Mouse (Mus musculus): ENCODE measurements around the gene Smarcd2. TPM values are rescaled to one million over a fixed set of nuclear protein-coding genes. Genes with fewer than 3 reads are reported as not detected.
A peak's percentile ranks its signal among the peaks of the same experiment; 100 is the strongest.

Smarcd2 gene
- total and polyA plus RNA-seq, 3 experiments: 94.3 to 116 (median 110) TPM

GRCm38 (mm10) chr11:106216730-106217490 lies 55.9 kb downstream of the Smarcd2 start, which contains the start of gene Ddx42 (continued):
- TF ChIP-seq TCF12 (IDR thresholded peaks at IDR 0.05; ENCODE audit: low read depth, low read length): peak; percentile 83
- peak; percentile 90; the same call in 1 of the 2 replicates for TF ChIP-seq POLR2AphosphoS2 (IDR thresholded peaks at IDR 0.05; ENCODE audit: low read depth, low read length)
- peak; percentile 69 for TF ChIP-seq MEF2A (IDR thresholded peaks at IDR 0.05; ENCODE audit: borderline replicate concordance, low read depth, low read length)
- no peak; the same call in 1 of the 2 replicates for TF ChIP-seq CHD2 (IDR thresholded peaks at IDR 0.05; ENCODE audit: low read length)
- TF ChIP-seq EP300 (IDR thresholded peaks at IDR 0.05; ENCODE audit: low read length): no peak
- no peak for TF ChIP-seq JUND (conservative IDR thresholded peaks at IDR 0.05; ENCODE audit: low read depth, low read length)
- peak; percentile 91 for TF ChIP-seq ELF1 (IDR thresholded peaks at IDR 0.05; ENCODE audit: low read depth, low read length)
- no peak; the same call in 1 of the 2 replicates for TF ChIP-seq MAX (IDR thresholded peaks at IDR 0.05; ENCODE audit: low read length)
- TF ChIP-seq MAFK (IDR thresholded peaks at IDR 0.05; ENCODE audit: insufficient replicate concordance, low read length): no peak
- no peak for TF ChIP-seq SMC3 (IDR thresholded peaks at IDR 0.05; ENCODE audit: low read depth, low read length)
- no peak for TF ChIP-seq ZKSCAN1 (IDR thresholded peaks at IDR 0.05; ENCODE audit: borderline replicate concordance, low read depth, low read length)
- TF ChIP-seq NELFE (IDR thresholded peaks at IDR 0.05; ENCODE audit: low read depth, low read length): peak; percentile 89
- TF ChIP-seq CHD1 (IDR thresholded peaks at IDR 0.05; ENCODE audit: low read depth, low read length): peak; percentile 92; the same call in 1 of the 2 replicates
- no peak for TF ChIP-seq GABPA (IDR thresholded peaks at IDR 0.05; ENCODE audit: insufficient replicate concordance, low read depth, low read length)
- peak; percentile 94; the same call in 1 of the 2 replicates for TF ChIP-seq SIN3A (IDR thresholded peaks at IDR 0.05; ENCODE audit: low read length)
- TF ChIP-seq ETS1 (conservative IDR thresholded peaks at IDR 0.05; ENCODE audit: low read depth, low read length): peak; percentile 25; the same call in 1 of the 2 replicates
- TF ChIP-seq RAD21 (IDR thresholded peaks at IDR 0.05; ENCODE audit: low read depth, low read length): no peak
- TF ChIP-seq USF2 (conservative IDR thresholded peaks at IDR 0.05; ENCODE audit: low read depth, low read length): no peak

GRCm38 (mm10) chr11:106215927-106216729 lies 56.6 kb downstream of the Smarcd2 start, which contains the start of gene Ccdc47:
Ccdc47 (minus strand) TSS chr11:106216344.
- H3K9ac ChIP-seq (ENCODE audit: insufficient read depth, low read depth): peak within 1 kb of the TSS; percentile 95
- DNase-seq (ENCODE audit: extremely low read depth): peak; percentile 100
- H3K36me3 ChIP-seq (replicated peaks in 1 of 2; ENCODE audit: control insufficient read depth in 1 of 2, insufficient read depth in 1 of 2, low read length in 1 of 2): peaks cover 19 to 51% of the 10 kb centered on the region in 2 experiments
- peaks cover 81% of the 10 kb centered on the region for H3K79me2 ChIP-seq (replicated peaks; ENCODE audit: control insufficient read depth, extremely low read depth, insufficient read depth, poor library complexity, severe bottlenecking)
- H3K4me3 ChIP-seq (replicated peaks in 1 of 3; ENCODE audit: low read depth in 2 of 3, low read length in 2 of 3, poor library complexity in 1 of 3): peak within 1 kb of the TSS; percentile 93 to 97 (median 93)
- no peaks in the 10 kb centered on the region for H3K27me3 ChIP-seq (replicated peaks)
- peak within 1 kb of the TSS; percentile 81 for H3K27ac ChIP-seq (ENCODE audit: insufficient read depth, low read depth)
- H3K9me3 ChIP-seq (replicated peaks; ENCODE audit: low read length): no peaks in the 10 kb centered on the region
- peak within 1 kb of the TSS; percentile 94 for H3K4me2 ChIP-seq (ENCODE audit: insufficient read depth, low read depth, poor library complexity, severe bottlenecking)
- peaks cover 8 to 59% of the 10 kb centered on the region in 2 experiments for H3K4me1 ChIP-seq (ENCODE audit: control insufficient read depth in 1 of 2, insufficient read depth in 2 of 2)
- in situ Hi-C loops (cut with MboI; ENCODE audit: low pct_ligation_motif_present, low pct_unique_long_range_greater_than_20kb, low sequenced_read_pairs): no loop called here
- dilution Hi-C loops (cut with MboI; ENCODE audit: extremely low pct_ligation_motif_present, extremely low pct_unique_long_range_greater_than_20kb, low sequenced_read_pairs): no loop called here
- no peak for TF ChIP-seq USF2 (conservative IDR thresholded peaks at IDR 0.05; ENCODE audit: low read depth, low read length)
- no peak for TF ChIP-seq ZMIZ1 (IDR thresholded peaks at IDR 0.05; ENCODE audit: low read depth, low read length)
- TF ChIP-seq CHD1 (IDR thresholded peaks at IDR 0.05; ENCODE audit: low read depth, low read length): no peak
- TF ChIP-seq MYC (IDR thresholded peaks at IDR 0.05; ENCODE audit: low read depth, low read length): peak; percentile 100
- TF ChIP-seq BHLHE40 (IDR thresholded peaks at IDR 0.05; ENCODE audit: low read depth, low read length): no peak
- no peak for TF ChIP-seq UBTF (IDR thresholded peaks at IDR 0.05; ENCODE audit: low read depth, low read length)
- TF ChIP-seq NELFE (IDR thresholded peaks at IDR 0.05; ENCODE audit: low read depth, low read length): no peak
- TF ChIP-seq ZKSCAN1 (IDR thresholded peaks at IDR 0.05; ENCODE audit: borderline replicate concordance, low read depth, low read length): no peak
- TF ChIP-seq ZNF384 (IDR thresholded peaks at IDR 0.05; ENCODE audit: low read depth, low read length): no peak
- TF ChIP-seq MXI1 (IDR thresholded peaks at IDR 0.05; ENCODE audit: low read depth, low read length): peak; percentile 93; the same call in 1 of the 2 replicates
- TF ChIP-seq KAT2A (IDR thresholded peaks at IDR 0.05; ENCODE audit: insufficient replicate concordance, low read length): peak; percentile 67; the same call in 1 of the 2 replicates
- peak; percentile 94 for TF ChIP-seq NRF1 (IDR thresholded peaks at IDR 0.05; ENCODE audit: low read depth, low read length)
- TF ChIP-seq ZC3H11A (IDR thresholded peaks at IDR 0.05; ENCODE audit: low read depth, low read length): no peak
- no peak; the same call in 1 of the 2 replicates for TF ChIP-seq JUND (conservative IDR thresholded peaks at IDR 0.05; ENCODE audit: low read depth, low read length)
- TF ChIP-seq POLR2A (IDR thresholded peaks at IDR 0.05; ENCODE audit: low read depth, low read length): peak; percentile 73
- TF ChIP-seq ETS1 (conservative IDR thresholded peaks at IDR 0.05; ENCODE audit: low read depth, low read length): peak; percentile 50
- TF ChIP-seq JUN (IDR thresholded peaks at IDR 0.05; ENCODE audit: insufficient read depth, low read depth, low read length): peak; percentile 36; the same call in 1 of the 2 replicates
- TF ChIP-seq SMC3 (IDR thresholded peaks at IDR 0.05; ENCODE audit: low read depth, low read length): no peak
- TF ChIP-seq USF1 (IDR thresholded peaks at IDR 0.05; ENCODE audit: low read depth, low read length): no peak
- TF ChIP-seq EP300 (IDR thresholded peaks at IDR 0.05; ENCODE audit: low read length): no peak
- TF ChIP-seq MAZ (IDR thresholded peaks at IDR 0.05; ENCODE audit: low read depth, low read length): no peak
- TF ChIP-seq GABPA (IDR thresholded peaks at IDR 0.05; ENCODE audit: insufficient replicate concordance, low read depth, low read length): no peak; the same call in 1 of the 2 replicates
- TF ChIP-seq ELF1 (IDR thresholded peaks at IDR 0.05; ENCODE audit: low read depth, low read length): no peak
